Mouse (Mus musculus) small intestine, adult 2 months (tissue): ENCODE measurements around the gene Fam219b. TPM values are rescaled to one million over a fixed set of nuclear protein-coding genes. Genes with fewer than 3 reads are reported as not detected.

Source experiments
- H3K27ac ChIP-seq: fragments of 200-500 bp; 2 replicates; pipeline ENCODE4 v1.5.1; 2012; ENCODE audit warnings: low read depth, low read length, control low read depth, inconsistent platforms; ENCODE audit not compliant: insufficient read depth
- H3K27me3 ChIP-seq: fragments of 200-500 bp; 2 replicates; pipeline ENCODE4 v1.6.1; 2012; ENCODE audit warnings: mild to moderate bottlenecking, moderate library complexity, low read length, inconsistent platforms; ENCODE audit not compliant: control insufficient read depth, insufficient read depth
- H3K36me3 ChIP-seq: fragments of 200-500 bp; 2 replicates; pipeline ENCODE4 v1.6.1; 2012; ENCODE audit warnings: mild to moderate bottlenecking, low read length, control low read depth, inconsistent platforms; ENCODE audit not compliant: control insufficient read depth, insufficient read depth
- H3K4me1 ChIP-seq: fragments of 200-500 bp; 2 replicates; pipeline ENCODE4 v1.6.1; 2012; ENCODE audit warnings: low read length, inconsistent platforms, mixed read lengths; ENCODE audit not compliant: control insufficient read depth, insufficient read depth, insufficient read length
- H3K4me3 ChIP-seq: fragments of 200-500 bp; 2 replicates; pipeline ENCODE4 v1.5.1; 2012; ENCODE audit warnings: low read depth, mild to moderate bottlenecking, control low read depth, inconsistent platforms, low read length, moderate library complexity
- CTCF ChIP-seq: fragments of 200-500 bp; IDR thresholded peaks from 2 replicates; pipeline ENCODE4 v1.5.1; 2012; ENCODE audit warnings: low read depth, mild to moderate bottlenecking, control low read depth, inconsistent platforms, low read length, moderate library complexity, mixed read lengths; ENCODE audit not compliant: insufficient replicate concordance, insufficient read length; ENCODE audit errors: extremely low read depth
- POLR2A ChIP-seq: fragments of 200-500 bp; IDR thresholded peaks from 2 replicates; pipeline ENCODE4 v1.6.1; 2012; ENCODE audit warnings: low read depth, mild to moderate bottlenecking, control low read depth, inconsistent platforms, low read length, moderate library complexity
- WGBS: fragments of 180-500 bp; shearing (Covaris S2); methylation state at CpG from one replicate; pipeline ENCODE4 v1.1.7; 2018; 5-methylcytosine and 5-hydroxymethylcytosine counted together
- polyA plus RNA-seq: library from polyadenylated mRNA; depleted of rRNA; stranded (reverse); fragments of >200 nt; gene quantifications from 2 replicates; pipeline ENCODE4 v1.2.3, GENCODE M21; 2012

Fam219b gene
- polyA plus RNA-seq, 1 experiment: 8.2 TPM

DNA sequence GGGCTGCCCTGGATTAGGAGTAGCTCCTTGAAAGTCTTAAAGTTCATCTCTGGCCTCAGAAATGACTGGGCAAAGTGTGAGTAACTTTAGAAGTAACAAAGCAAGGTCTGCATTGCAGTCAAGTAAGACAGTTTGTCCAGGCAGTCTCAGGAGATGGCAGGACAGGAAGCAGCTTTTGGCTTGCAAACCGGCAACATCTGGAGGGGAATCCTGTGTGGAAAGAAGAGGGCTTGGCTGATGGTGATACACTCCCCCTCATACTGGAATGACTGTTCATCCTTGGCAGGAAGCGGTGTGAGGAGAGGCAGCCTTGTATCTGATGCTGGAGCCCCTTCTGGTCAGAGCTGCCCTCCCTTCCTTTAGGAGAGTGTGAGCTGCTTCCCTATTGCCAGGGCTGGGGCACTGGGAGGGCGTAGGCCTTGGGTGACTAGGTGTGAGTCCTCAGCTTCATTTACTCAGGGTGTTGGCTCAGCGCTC is 25.6 kb downstream of the Fam219b start:
- Histone ChIP-seq H3K36me3 (peaks cover 3% of the 10 kb centered on the region), H3K4me1 (peaks cover 34% of the 10 kb centered on the region), H3K4me3 (peak overlapping the region; percentile 60), H3K27ac (peak overlapping the region; percentile 96), H3K27me3 (no peaks in the 10 kb centered on the region)
- peak; percentile 43; the same call in 1 of the 2 replicates for TF ChIP-seq POLR2A
- TF ChIP-seq CTCF: no peak
- 15% methylated on average over 4 of the region's 4 CpGs for WGBS

DNA sequence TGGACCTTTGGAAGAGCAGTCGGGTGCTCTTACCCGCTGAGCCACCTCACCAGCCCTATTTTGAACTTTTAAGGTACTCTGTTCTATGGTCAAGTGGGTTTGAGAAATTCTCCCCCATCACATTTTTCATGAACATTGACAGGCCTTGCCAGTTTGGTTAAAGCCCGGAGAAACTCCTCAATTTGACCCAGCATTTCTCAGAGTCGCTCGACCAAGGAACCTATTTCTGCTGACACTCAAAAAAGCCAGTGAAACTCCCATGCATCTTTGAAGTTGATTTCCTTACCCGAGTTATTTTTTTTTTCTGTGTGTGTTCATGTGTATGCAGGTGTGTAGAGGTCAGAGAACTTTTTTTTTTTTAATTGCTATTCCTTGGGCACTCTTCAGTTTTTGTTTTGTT is 27.3 kb downstream of the Fam219b start:
- Histone ChIP-seq H3K4me3 (no peak overlapping the region), H3K4me1 (peaks cover 34% of the 10 kb centered on the region), H3K36me3 (peaks cover 19% of the 10 kb centered on the region), H3K27me3 (no peaks in the 10 kb centered on the region), H3K27ac (no peak overlapping the region)
- 63% methylated on average over 6 of the region's 6 CpGs for WGBS
- TF ChIP-seq CTCF: no peak
- TF ChIP-seq POLR2A: no peak

DNA sequence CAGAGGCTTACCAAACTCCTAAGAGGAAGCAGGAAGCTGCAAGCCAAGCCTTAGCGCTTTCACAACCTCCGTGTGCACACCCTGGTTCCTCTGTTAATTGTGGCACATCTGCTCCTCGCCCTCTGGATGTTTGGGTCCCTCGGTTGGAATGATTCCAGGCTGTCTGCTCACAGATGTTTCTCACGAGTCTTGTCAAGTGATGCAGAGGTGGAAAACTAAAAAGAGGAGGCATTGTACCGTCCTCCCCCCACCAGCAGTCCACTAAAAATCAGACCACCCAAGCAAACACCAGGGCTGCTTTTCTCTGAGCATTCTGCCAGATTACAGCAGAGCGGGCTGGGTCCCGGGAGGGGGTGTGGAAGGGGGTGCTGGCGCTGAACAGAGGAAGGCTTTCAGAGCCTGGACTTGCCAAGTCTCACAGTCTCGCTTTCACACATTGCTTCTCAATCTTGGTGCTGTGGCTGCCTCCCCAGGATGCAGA is 28.5 kb downstream of the Fam219b start:
- TF ChIP-seq POLR2A (no peak), CTCF (no peak)
- H3K27me3 ChIP-seq: no peaks in the 10 kb centered on the region
- peaks cover 30% of the 10 kb centered on the region for H3K4me1 ChIP-seq
- peaks cover 23% of the 10 kb centered on the region for H3K36me3 ChIP-seq
- H3K4me3 ChIP-seq: no peak overlapping the region
- WGBS: 18% methylated on average over 10 of the region's 10 CpGs
- H3K27ac ChIP-seq: peak overlapping the region; percentile 68

- H3K4me1 ChIP-seq: peaks cover 30% of the 10 kb centered on the region
- 27% methylated on average over 8 of the region's 8 CpGs for WGBS
- no peak overlapping the region for H3K4me3 ChIP-seq
- TF ChIP-seq CTCF (peak; percentile 68; the same call in 1 of the 2 replicates), POLR2A (no peak)
- no peaks in the 10 kb centered on the region for H3K27me3 ChIP-seq
- H3K36me3 ChIP-seq: peaks cover 29% of the 10 kb centered on the region
- H3K27ac ChIP-seq: no peak overlapping the region; the same call in 1 of the 2 replicates
Observed at GRCm38 (mm10) chr9:57566846-57567245, 29.5 kb downstream of the Fam219b start.

DNA sequence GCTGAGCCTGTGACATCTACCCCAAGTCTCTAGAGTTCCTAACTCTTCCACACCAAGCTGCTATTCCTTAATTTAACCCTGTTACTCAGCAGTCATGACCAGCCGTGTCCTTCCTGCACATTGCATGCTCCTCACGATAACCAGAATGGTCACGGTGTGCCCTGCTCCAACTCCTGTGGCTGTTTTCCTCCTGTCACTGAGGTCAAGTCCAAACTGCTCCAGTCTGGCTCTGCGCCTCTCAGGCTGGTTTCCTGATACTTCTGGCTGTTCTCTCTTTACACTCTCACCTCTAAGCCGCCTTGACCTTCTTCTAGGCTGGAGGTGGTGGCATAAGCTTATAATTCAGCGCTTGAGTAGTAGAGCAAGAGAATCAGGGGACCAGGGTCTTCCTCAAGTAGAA is 31.2 kb downstream of the Fam219b start:
- peak overlapping the region; percentile 1; the same call in 1 of the 2 replicates for H3K27ac ChIP-seq
- H3K36me3 ChIP-seq: peaks cover 38% of the 10 kb centered on the region
- 95% methylated on average over 6 of the region's 6 CpGs for whole genome bisulfite sequencing

GRCm38 (mm10) chr9:57574397-57574796 is 37.1 kb downstream of the Fam219b start:
- H3K4me3 ChIP-seq: no peak overlapping the region
- TF ChIP-seq POLR2A (no peak), CTCF (no peak)
- no peaks in the 10 kb centered on the region for H3K27me3 ChIP-seq
- H3K4me1 ChIP-seq: no peaks in the 10 kb centered on the region
- H3K36me3 ChIP-seq: peaks cover 57% of the 10 kb centered on the region
- no peak overlapping the region for H3K27ac ChIP-seq

More for the DNA sequence above, 31.2 kb downstream of the Fam219b start:
- Histone ChIP-seq H3K4me3 (no peak overlapping the region), H3K27me3 (no peaks in the 10 kb centered on the region), H3K4me1 (peaks cover 25% of the 10 kb centered on the region)
- TF ChIP-seq CTCF (no peak), POLR2A (no peak)

DNA sequence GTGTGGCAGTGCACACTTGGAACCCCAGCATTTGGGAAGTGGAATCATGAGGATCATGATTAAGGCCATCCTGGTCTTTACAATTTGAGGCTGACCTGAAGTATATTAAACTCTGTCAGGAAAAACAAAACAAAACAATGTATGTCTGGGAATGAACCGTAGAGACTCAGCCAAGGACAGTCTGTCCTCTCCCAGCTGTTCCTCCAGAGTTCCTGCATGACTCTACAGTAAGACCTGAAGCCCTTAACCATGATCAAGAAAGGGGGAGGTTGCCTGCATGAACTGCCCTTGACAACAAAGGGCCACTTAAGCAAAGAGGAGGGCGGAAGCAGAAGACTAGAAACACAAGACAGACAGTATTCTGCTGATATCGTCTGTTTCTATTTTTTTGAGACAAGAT is 38.2 kb downstream of the Fam219b start:
- H3K27me3 ChIP-seq: no peaks in the 10 kb centered on the region
- no peak overlapping the region for H3K4me3 ChIP-seq
- no peaks in the 10 kb centered on the region for H3K4me1 ChIP-seq
- TF ChIP-seq CTCF (no peak), POLR2A (no peak)
- 67% methylated on average over 3 of the region's 3 CpGs for WGBS
- no peak overlapping the region for H3K27ac ChIP-seq
- H3K36me3 ChIP-seq: peaks cover 64% of the 10 kb centered on the region
